Mouse (Mus musculus): ENCODE measurements at regions not wholly inside any gene's neighbourhood (a gene's known extent, or its start where the extent isn't known, plus 50 kb on each side); places are given as distances from the start of the nearest gene placed in this dataset.

DNA sequence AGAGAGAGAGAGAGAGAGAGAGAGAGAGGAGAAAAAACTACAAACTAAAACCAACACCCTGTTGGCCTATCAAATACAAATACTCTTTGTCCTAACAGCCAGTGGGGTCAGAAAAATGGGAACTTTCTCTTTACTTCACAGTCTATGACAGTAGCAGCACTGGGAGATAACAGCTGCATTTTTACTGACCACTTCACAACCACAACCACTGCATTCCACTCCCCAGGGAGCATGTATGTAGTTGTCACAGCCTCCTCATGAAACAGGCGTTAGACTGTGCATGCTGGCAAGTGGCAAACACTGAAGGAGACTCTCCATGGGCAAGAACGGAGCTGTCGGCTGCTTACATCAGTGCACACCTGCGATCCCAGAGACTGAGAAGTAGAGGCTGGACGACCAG, 196.2 kb upstream of the Jmjd1c start:
- ATAC-seq (replicated peaks; ENCODE audit: poor library complexity, severe bottlenecking) = no peak; the same call in 1 of the 2 replicates

DNA sequence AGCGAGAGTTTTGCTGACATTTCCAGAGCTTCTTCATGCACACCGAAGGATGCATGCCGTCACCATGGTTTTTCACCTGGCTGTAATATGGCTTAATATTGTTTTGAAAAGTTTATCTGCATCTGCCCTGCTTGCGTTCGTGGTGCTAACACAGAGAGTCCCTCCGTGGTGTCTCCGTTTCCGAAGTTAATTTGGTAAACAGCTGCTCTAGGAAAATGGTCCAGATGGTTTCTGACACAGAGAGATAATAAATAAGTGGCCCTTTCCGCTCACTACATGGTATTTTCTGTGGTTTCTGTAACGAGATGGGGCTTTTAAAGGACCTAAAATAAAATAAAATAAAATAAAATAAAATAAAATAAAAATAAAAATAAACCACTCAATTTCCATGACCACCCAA, 195.1 kb upstream of the Jmjd1c start:
- ATAC-seq (replicated peaks; ENCODE audit: poor library complexity, severe bottlenecking) = no peak

DNA sequence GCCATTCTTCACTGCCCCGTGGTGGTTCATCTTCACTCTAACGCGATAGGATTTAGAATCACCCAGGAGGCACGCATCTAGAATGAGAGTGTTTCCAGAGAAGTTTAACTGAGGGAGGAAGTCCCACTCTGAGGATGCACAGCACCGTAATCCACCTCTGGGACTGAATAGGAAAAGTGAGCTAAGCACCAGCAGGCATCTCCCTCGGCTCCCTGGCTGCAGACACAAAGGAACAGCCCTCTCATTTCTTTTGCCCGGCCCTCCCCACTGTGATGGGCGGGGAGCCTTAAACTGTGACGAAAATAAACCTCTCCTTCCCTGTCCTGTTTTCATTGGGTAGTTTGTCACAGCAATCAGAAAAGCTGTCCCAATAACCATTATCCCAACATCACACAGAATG, 194.1 kb upstream of the Jmjd1c start:
- no peak for ATAC-seq (replicated peaks; ENCODE audit: poor library complexity, severe bottlenecking)

DNA sequence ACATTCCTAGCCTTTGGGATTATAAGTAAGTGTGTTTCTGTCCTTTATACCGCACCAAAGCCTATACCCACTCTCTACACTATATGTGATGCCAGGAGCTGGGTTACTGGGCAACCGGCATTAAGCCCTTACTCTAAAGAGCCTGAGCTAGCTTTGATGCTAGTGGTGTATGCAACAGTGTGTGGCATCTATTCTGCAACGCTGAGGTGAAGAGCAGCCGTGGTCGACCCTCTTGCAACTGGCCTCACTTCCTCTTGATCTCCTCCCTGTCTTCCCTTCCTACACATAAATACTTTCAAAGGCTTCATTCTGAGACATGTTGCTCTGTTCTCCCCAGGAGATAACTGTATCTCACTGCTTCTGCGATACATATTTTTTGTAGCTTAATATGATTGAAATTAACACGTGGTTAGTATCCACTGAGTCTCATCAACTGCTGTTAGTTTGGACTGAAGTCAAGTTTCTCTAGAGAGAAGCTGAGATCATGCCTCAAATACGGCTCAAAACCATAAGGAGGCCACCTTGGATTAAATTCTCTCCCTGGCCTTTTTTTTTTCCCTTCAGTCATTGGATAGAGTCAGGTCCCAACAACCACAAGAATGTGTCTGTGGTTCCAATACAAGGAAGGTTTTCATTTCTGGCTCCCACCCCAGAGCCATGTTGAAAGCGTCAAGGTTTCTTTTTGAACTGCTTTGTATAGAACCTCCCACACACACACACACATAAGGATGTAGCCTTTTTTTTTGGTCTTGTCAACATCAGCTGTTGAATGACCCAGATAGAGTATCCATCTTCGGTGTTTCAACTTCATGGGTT, 191.2 kb upstream of the Jmjd1c start:
- peak; percentile 77 for ATAC-seq (replicated peaks; ENCODE audit: poor library complexity, severe bottlenecking)

DNA sequence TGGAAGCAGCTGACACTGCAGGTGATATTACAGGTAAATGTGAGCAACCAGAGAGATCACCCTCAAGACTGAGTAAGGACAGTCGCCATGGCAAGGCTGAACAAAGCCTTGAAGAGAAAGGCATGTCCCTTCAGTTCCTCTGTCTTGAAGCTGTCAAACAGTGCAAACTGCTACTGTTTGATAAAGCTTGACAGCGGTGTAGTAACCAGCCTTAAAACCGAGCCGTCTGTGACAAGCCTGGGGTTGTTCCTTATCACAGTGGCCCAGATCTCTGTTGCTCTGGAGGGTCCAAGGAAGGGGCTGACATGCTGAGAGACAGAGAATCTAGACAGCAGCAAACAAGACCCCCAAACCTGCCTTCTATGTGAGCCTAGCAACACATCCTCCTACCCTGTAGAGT, 188.1 kb upstream of the Jmjd1c start:
- ATAC-seq (replicated peaks; ENCODE audit: poor library complexity, severe bottlenecking) = no peak

DNA sequence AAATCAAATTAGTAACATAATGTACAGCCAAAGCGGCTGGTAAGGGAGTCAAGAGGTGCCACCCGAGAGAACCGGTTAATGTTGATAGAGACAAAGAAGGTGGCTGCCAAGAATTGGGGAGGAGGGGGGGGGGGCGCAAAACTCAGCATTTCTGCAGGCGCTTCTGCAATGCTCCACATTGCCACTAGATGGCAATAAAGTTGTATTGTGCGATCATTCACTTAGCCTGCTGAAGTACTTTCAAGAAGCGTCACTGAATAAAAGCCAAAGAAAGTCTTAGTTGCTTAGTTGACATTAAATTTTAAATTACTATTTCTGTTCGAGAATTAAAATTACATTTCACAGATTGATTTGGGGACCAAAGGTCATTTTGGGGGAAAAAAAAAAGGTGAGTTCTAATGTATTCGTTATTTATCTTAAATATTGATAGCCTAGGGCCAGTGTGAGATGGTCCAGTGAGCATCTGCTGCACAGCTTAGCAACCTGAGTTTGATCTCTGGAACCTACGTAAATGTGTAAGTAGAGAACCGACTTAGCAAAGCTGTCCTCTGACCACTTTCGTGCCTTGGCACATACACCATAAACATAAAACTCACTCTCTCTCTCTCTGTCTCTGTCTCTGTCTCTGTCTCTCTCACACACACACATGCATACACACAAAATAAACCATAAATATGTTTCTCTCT, 186.6 kb upstream of the Jmjd1c start:
- ATAC-seq (replicated peaks; ENCODE audit: poor library complexity, severe bottlenecking) = peak; percentile 69; the same call in 1 of the 2 replicates

DNA sequence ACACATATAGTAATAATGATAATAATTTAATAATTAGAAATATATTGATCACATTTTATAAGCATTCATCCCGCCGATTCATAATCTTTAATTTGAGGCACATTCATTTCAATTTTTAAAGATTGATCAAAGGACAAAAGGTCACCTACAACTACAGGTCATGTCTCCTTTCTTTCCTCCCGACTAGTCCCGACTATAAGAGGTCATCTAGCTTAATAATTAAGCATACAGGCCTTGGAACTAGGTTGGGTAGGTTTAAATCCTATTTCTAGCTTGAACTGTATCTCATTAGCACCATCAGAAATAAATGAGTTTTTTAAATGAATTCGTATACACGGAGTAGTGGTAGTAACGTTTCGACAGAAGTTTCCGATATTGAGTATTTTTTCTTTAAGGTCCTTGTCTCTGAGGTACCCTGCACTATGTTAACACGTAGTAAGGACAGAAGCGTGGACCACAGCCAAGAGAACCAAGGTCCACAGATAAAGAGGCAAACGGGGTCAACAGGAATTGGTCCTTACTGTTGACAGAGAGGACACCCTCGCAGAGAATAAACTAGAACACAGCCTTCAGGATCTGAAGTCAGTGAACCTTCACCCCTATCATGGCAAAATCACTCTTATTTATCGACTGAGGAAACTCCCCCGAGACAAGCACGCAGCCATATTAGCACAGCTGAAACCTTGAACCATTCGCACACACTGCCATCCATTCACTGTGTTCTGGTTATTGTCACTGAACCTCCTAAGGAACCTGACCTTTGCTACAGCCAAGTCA, 185.8 kb upstream of the Jmjd1c start:
- no peak for ATAC-seq (replicated peaks; ENCODE audit: poor library complexity, severe bottlenecking)

DNA sequence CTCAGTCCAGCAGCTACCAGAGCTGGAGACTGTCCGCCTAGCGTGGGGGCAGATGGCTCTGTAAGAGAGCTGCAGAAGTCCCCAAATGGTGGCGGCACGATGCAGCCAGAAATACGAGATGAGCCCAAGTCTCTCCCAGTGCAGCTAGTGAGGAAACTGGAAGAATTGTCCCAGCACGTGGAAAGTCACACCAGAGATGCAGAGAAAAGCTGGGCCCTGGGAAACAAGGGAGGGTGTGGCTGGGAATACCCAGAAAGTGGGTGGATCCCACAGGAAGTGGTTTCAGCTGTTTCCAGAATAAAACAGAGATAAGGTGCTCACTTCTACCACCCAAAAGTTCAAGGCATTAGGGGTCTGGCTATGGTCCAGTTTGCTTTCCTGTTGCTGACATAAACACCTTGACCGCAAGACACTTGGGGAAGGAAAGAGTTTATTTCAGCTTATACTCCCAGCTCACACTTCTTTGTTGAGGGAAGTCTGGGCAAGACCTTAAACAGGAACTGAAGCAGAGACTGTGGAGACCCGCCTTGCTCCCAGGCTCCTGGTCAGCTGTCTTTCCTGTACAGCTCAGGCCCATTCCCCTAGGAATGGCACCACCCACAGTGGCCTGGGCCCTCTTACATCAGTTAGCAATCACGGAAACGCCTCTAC, 184.5 kb upstream of the Jmjd1c start:
- ATAC-seq (replicated peaks; ENCODE audit: poor library complexity, severe bottlenecking) = peak; percentile 62

DNA sequence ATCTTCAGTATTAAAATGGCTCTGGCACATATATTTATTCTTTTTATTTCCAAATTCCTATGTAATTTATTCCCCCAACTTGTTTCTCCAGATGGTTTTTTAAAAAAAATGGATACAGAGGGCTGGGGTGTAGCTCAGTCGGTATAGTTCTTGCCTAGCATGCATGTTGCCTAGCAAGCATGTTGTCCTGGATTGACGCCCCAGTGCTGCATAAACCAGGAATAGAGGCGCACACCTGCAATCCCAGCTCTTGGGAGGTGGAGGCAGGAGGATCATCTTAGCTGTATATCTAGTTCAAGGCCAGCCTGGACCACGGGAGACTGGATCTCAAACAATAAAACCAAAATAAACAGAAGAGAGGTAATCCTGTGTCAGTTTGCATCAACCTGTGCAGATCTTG, 183.5 kb upstream of the Jmjd1c start:
- ATAC-seq (replicated peaks; ENCODE audit: poor library complexity, severe bottlenecking) = no peak

DNA sequence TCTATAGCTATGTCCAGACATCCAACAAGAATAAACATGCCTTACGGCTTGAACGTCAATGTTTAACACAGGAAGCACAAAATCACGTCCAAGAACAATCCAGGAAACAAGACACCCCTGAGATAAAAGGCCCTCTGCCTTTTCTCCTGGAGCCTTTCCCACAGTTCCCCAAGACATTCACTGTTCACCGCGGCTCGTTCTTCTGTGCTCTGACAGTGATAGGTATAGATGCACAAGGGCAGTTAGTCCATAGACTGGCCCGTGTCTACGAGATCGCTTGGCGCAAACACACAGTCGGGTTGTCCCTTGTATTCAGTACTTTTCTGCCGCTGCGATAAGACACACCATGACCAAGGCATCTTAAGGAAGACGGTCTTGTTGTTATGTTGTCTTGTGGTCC, 182.7 kb upstream of the Jmjd1c start:
- no peak for ATAC-seq (replicated peaks; ENCODE audit: poor library complexity, severe bottlenecking)

DNA sequence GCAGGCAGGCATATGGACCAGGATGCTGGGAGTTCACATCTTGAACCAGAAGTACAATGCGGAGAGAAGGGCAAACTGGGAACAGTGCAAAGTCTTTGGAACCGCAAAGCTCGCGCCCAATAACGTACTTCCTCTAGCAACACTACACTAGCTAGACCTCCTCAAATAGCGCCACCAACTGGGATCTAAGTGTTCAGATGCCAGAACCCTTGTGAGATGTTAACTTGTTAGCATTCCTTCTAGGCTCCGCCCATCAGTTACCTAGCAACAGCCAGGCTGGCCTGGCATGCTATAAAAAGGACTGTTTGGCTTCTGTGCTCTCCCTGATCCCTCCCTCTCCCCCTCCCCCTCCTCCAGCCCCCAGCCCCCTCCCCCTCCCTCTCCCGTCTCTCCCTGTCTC, 182.3 kb upstream of the Jmjd1c start:
- ATAC-seq (replicated peaks; ENCODE audit: poor library complexity, severe bottlenecking) = no peak

DNA sequence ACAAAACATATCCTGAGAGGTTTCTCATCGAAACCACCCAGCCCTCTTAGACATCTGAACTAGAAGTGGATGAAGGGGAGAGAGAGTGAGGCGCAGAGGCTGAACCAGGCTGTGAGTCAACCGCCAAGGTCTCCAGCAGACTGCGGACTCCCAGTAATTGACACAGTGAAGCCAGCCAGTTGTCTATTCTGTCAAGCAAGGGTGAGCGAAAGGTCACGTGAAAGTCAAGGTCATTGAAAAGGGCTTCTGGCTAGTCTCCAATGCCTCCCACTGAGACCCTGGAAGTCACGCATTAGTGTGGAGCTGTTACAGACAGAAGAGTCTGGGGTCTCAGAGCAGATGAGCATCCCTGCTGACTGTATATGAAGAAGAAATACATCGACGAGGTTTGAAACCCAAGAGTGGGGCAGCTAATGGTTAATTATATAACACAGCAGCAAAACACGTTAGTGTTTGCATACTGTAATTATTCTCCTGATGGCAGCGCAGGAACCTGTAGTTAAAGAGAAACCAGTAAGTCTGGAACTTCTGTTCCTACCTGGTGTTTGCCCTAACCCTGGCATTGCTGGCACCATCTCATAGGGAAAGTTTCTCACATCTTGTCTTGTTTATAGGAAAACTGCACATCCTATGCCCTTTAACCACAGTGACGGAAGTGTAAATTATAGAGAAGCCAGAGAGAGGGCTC, 181.5 kb upstream of the Jmjd1c start:
- ATAC-seq (replicated peaks; ENCODE audit: poor library complexity, severe bottlenecking) = no peak

DNA sequence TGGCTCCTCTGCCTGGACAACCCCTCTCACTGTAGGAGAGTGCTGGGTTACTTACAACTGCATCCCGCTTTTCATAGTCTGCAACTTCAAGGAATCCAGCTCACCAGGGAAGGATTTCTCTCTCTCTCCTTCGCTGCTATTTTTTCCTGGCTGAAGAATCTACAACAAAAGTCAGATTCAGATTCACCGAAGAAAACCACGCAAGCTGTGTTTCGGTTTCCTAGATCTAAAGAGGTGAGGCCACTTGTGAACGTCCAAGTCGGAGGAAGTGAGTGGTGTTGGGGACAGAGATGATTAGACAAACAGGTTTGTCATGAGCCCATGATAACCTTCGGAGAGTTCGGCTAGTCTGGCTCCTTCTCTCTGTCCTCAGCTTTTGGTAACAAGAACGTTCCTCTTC, 180.1 kb upstream of the Jmjd1c start:
- no peak for ATAC-seq (replicated peaks; ENCODE audit: poor library complexity, severe bottlenecking)

DNA sequence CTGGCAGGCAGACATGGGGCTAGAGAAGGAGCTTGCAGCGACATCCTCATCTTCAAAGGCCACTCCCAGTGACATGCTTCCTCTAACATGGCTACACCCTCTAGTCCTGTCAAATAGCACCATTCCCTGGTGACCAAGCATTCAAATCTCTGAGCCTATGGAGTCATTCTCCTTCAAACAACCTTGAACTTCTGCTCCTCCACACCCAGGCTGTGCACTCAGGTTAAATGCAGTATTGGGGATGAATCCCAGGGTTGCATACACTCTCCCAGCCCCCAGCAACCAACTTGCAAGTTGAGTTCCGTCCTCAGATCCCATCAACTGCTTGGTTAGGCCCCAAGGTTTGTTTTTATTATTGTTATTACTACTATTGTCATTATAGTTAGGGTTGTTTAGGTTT, 178.2 kb upstream of the Jmjd1c start:
- no peak for ATAC-seq (replicated peaks; ENCODE audit: poor library complexity, severe bottlenecking)

DNA sequence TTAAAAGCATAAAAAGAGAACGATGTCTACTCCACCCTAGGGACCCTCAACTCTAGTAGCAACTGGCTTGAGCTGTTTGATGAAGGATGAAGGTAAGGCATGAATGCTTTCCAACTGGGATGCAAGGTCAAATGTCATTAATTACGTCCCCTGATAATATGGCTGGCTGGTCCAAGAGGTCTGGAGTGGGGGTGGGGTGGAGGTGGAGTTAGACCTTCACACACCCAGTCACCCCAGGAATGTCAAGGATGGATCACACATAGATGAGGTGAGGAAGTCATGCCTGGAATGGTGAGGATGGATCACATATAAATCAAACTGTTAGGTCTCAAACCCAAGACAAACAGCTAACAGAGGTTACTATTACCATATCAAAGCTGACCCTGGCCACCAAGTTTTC, 177.2 kb upstream of the Jmjd1c start:
- no peak for ATAC-seq (replicated peaks; ENCODE audit: poor library complexity, severe bottlenecking)

DNA sequence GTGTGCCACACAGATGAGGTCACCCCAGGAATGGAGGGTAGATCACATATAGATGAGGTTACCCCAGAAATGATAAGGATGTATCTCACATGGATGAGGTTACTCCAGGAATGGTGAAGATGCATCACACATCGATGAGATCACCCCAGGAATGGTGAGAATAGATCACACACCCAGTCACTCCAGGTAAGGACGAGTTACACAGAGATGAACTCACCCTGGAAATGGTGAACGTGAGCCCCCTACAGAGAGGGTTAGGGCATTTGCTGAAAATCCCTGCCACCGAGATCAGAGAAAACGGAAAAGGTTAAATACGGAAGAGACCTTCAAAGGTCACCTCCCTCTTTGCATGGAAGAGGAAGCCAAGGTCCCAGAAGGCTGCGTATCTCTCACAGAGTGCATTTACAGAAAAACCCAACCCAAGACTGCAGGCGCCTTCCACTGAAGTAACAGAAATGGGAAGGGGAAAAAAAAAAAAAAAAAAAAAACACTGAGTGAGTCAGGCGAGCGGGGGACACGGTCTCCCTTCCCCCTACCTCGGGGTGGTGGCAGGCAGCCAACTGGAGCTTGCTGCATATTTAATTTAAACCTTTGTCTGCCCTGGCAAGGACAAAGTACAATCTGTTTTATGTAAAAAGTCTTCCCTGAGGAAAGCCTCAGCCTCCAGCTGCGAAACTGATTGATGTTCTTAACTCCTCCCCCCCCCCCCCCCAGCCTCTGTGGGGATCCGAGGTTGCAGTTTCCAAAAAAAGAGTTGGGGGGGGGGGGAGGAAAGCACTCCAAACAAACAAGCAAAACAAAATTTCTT, 175.8 kb upstream of the Jmjd1c start:
- ATAC-seq (replicated peaks; ENCODE audit: poor library complexity, severe bottlenecking) = peak; percentile 69

DNA sequence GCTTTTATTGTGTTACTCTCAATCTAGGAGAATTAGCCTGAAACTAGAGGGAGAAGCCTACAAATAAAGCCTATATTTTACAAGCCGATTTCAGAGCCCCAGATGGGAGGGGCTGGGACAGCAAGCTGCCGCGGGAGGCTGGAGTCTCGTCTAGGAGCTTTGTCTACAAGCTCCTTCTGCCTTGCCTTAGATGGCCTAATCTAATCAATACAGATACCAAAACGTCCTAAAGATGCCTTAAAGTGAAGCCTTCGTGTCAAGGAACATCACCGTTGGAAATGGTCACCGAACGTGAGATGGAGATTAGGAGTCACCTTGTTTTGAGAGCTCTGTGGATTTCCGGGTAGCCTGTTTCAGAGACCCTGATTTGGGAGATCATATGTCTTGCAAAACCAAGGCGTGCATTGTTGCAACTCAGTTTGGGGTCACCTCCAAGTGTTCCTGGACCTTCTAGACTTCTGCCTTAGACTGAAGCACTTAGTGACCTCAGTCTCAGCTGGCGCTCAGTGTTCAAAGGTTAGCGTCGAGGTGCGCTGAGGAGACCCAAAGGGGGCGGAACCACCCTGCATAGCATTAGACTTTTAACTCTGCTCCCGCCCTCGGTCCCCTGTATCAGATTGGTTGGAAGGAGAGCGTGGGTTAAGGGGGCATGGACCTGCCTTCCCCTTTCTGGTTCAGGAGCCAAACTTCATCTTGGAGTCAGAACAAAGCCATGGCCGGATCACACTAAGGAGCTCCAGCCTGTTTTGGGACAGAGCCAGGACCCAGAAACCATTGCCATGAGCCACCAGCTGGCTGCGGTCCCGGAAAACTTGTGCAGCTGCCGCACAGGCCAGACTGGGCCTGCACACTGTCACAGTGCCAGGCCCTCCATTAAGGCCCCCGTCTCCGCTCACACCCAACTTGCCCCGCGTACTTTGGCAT, 174.9 kb upstream of the Jmjd1c start:
- ATAC-seq (replicated peaks; ENCODE audit: poor library complexity, severe bottlenecking) = peak; percentile 62

DNA sequence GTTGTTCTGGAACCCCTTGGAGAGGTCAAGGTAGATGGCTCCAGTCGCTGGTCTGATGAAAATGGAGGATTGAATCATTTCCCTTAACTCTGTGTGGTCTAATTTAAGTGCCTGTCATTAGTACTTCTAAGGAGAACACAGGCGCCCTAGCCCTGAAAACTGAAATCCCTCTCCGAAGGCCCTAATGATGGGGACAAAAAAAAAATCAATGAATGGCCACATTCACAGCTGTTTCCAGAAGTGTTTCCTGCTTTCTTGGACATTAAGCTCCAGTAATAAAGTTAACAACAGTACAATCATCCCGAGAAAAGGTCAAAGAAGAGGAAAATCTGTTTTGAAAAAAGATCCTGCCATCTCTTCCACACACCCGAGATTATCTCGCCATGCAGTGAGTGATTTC, 174.1 kb upstream of the Jmjd1c start:
- no peak for ATAC-seq (replicated peaks; ENCODE audit: poor library complexity, severe bottlenecking)
